In the genomic region with DNA sequence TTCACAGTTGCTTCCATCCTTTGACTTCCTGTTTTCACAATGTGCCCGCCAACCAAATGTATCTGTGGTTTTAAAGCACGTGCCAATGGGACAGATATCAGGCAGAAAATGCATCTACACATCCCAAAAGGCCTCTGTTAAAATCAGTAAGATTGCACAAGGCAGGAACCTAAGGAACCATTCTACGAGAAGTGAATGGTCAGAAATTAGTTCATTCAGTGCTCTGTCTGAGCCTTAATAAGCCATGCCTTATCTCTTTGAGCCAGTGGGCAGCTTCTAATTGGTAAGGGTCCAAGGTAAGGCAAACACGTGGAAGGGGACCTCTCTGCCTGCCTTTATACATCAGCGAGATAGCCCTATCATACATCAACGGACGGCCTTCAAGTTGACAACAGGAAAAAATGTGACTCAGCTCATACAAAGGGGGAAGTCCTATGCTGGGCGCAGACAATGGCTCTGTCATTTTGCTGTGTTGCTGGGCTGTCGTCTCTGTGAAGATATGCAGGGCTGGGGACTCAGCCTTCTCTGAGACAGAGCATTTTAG, we compare ENCODE assay signal across 9 mouse cellular contexts.
A peak's percentile ranks its signal among the peaks of the same experiment; 100 is the strongest.
DNase-seq lines count a peak whose midpoint lies in the region; ATAC-seq lines count a peak whose summit lies in the region.
"Had no signal": no experiment of that assay in that cellular context is flagged by ENCODE, and none has a peak within 500 bp of the region (broad histone marks: within the 10 kb centered on the region; RNA-seq: fewer than 3 reads in every experiment).

No protein-coding gene starts in this region.

- no peak overlapping the region for H3K4me3 ChIP-seq in heart, embryonic 11.5 days (ENCODE audit: low read depth, low read length)
- no peak overlapping the region for H3K4me3 ChIP-seq in midbrain, embryonic 11.5 days (ENCODE audit: low read depth, low read length)
- H3K4me3 ChIP-seq in midbrain, embryonic 15.5 days, result no peak overlapping the region

- DNase-seq in heart, adult 11 months, result peak; percentile 93
- DNase-seq in midbrain, embryonic 11.5 days (ENCODE audit: low spot score, missing footprints), result no peak
- no peak for DNase-seq in cerebellum, postnatal 36 days
- no peak for DNase-seq in left cerebral cortex, postnatal 25 days (ENCODE audit: low spot score in 2 of 2)

- H3K27me3 ChIP-seq in heart, embryonic 11.5 days (ENCODE audit: control insufficient read depth, insufficient read depth, low read length), result no peaks in the 10 kb centered on the region
- H3K27me3 ChIP-seq in midbrain, embryonic 11.5 days (ENCODE audit: control insufficient read depth, insufficient read depth, low read length), result no peaks in the 10 kb centered on the region
- H3K27me3 ChIP-seq in midbrain, embryonic 15.5 days (replicated peaks), result no peaks in the 10 kb centered on the region

- 35% methylated on average over 9 of the region's 9 CpGs for WGBS in heart, embryonic 11.5 days (ENCODE audit: insufficient replicate concordance)
- WGBS in midbrain, embryonic 11.5 days, result 70% methylated on average over 9 of the region's 9 CpGs
- 57% methylated on average over 9 of the region's 9 CpGs for WGBS in midbrain, embryonic 15.5 days

- H3K36me3 ChIP-seq in heart, embryonic 11.5 days (ENCODE audit: control insufficient read depth, insufficient read depth, low read length), result no peaks in the 10 kb centered on the region
- no peaks in the 10 kb centered on the region for H3K36me3 ChIP-seq in midbrain, embryonic 11.5 days (ENCODE audit: control insufficient read depth, insufficient read depth, low read length)
- no peaks in the 10 kb centered on the region for H3K36me3 ChIP-seq in midbrain, embryonic 15.5 days (replicated peaks)

- no peak overlapping the region for H3K4me2 ChIP-seq in heart, embryonic 11.5 days
- no peak overlapping the region for H3K4me2 ChIP-seq in midbrain, embryonic 11.5 days
- H3K4me2 ChIP-seq in midbrain, embryonic 15.5 days, result no peak overlapping the region

- H3K9me3 ChIP-seq in heart, embryonic 11.5 days (replicated peaks; ENCODE audit: control insufficient read depth, low read length), result no peaks in the 10 kb centered on the region
- no peaks in the 10 kb centered on the region for H3K9me3 ChIP-seq in midbrain, embryonic 11.5 days (ENCODE audit: control insufficient read depth, low read length)
- no peaks in the 10 kb centered on the region for H3K9me3 ChIP-seq in midbrain, embryonic 15.5 days

- H3K27ac ChIP-seq in heart, embryonic 11.5 days (ENCODE audit: low read depth, low read length), result no peak overlapping the region
- no peak overlapping the region for H3K27ac ChIP-seq in midbrain, embryonic 11.5 days (ENCODE audit: low read depth, low read length)
- H3K27ac ChIP-seq in midbrain, embryonic 15.5 days, result no peak overlapping the region
- H3K27ac ChIP-seq: kidney, postnatal 0 days had no signal

- intact Hi-C loops in left cerebral cortex, postnatal 25 days (cut with DNase I), result no loop called here

- no peak for ATAC-seq in heart, embryonic 11.5 days (replicated peaks; ENCODE audit: insufficient number of reproducible peaks, low FRiP score, low TSS enrichment)
- peak; percentile 52; the same call in 1 of the 2 replicates for ATAC-seq in midbrain, embryonic 11.5 days (ENCODE audit: low FRiP score)
- ATAC-seq in midbrain, embryonic 15.5 days (replicated peaks), result no peak
- peak; percentile 71 to 72 for ATAC-seq in hematopoietic stem cell, adult 5-6 weeks (replicated peaks in 1 of 2; ENCODE audit: insufficient read depth in 1 of 2, low FRiP score in 2 of 2, low TSS enrichment in 1 of 2, low read depth in 1 of 2, poor library complexity in 2 of 2, severe bottlenecking in 2 of 2)
- peak; percentile 64 for ATAC-seq in monocyte, adult 5-6 weeks (replicated peaks; ENCODE audit: insufficient number of reproducible peaks, low FRiP score, low TSS enrichment, poor library complexity, severe bottlenecking)

- H3K9ac ChIP-seq in heart, embryonic 11.5 days (ENCODE audit: low read depth, low read length), result no peak overlapping the region
- H3K9ac ChIP-seq in midbrain, embryonic 11.5 days (ENCODE audit: low read length), result no peak overlapping the region
- no peak overlapping the region for H3K9ac ChIP-seq in midbrain, embryonic 15.5 days

- 0 out of 2 replicates have a peak, but pooled peaks cover 5% of the 10 kb centered on the region for H3K4me1 ChIP-seq in heart, embryonic 11.5 days (ENCODE audit: control insufficient read depth, insufficient read depth, low read length)
- H3K4me1 ChIP-seq in midbrain, embryonic 11.5 days (ENCODE audit: control insufficient read depth, insufficient read depth, low read length), result no peaks in the 10 kb centered on the region
- no peaks in the 10 kb centered on the region for H3K4me1 ChIP-seq in midbrain, embryonic 15.5 days

Comparison
In these comparisons a context has a peak if more than half of its experiments do, and no peak if none do; other contexts are left out.
1. ATAC-seq: peak in midbrain, embryonic 11.5 days (single experiment), hematopoietic stem cell, adult 5-6 weeks (2 of 2) and monocyte, adult 5-6 weeks (single experiment); none in heart, embryonic 11.5 days (single experiment) and midbrain, embryonic 15.5 days (single experiment).